Comparison of ENCODE assay signal across 30 mouse cellular contexts in genomic region chr3:86004751-86005150, GRCm38 (mm10). TPM values are rescaled to one million over a fixed set of nuclear protein-coding genes. Genes with fewer than 3 reads are reported as not detected.
"Had no signal": no experiment of that assay in that cellular context is flagged by ENCODE, and none has a peak within 500 bp of the region (broad histone marks: within the 10 kb centered on the region; RNA-seq: fewer than 3 reads in every experiment).

No protein-coding gene starts in this region.

- H3K36me3 ChIP-seq: embryonic facial prominence, embryonic 15.5 days; forebrain, embryonic 12.5 days; forebrain, embryonic 15.5 days had no signal

- H3K9ac ChIP-seq: embryonic facial prominence, embryonic 12.5 days; embryonic facial prominence, embryonic 13.5 days; embryonic facial prominence, embryonic 15.5 days; forebrain, embryonic 12.5 days; forebrain, embryonic 13.5 days; forebrain, embryonic 15.5 days; forebrain, postnatal 0 days had no signal

- H3K4me3 ChIP-seq: embryonic facial prominence, embryonic 10.5 days; embryonic facial prominence, embryonic 12.5 days; embryonic facial prominence, embryonic 13.5 days; embryonic facial prominence, embryonic 15.5 days; erythroblast, embryonic 14.5 days; forebrain, embryonic 10.5 days; forebrain, embryonic 12.5 days; forebrain, embryonic 13.5 days; forebrain, embryonic 15.5 days; gastrocnemius, adult 2 months; heart, adult 2 months; heart, embryonic 10.5 days had no signal

- H3K27ac ChIP-seq: embryonic facial prominence, embryonic 10.5 days; embryonic facial prominence, embryonic 12.5 days; embryonic facial prominence, embryonic 13.5 days; embryonic facial prominence, embryonic 15.5 days; forebrain, embryonic 10.5 days; forebrain, embryonic 12.5 days; forebrain, embryonic 13.5 days; forebrain, embryonic 15.5 days; gastrocnemius, adult 2 months; heart, adult 2 months; heart, embryonic 10.5 days had no signal

- H3K9me3 ChIP-seq: embryonic facial prominence, embryonic 13.5 days; embryonic facial prominence, embryonic 15.5 days; forebrain, embryonic 13.5 days; forebrain, embryonic 15.5 days had no signal

- H3K4me1 ChIP-seq: embryonic facial prominence, embryonic 10.5 days; embryonic facial prominence, embryonic 12.5 days; embryonic facial prominence, embryonic 15.5 days; forebrain, embryonic 10.5 days; forebrain, embryonic 12.5 days; forebrain, embryonic 13.5 days; forebrain, embryonic 15.5 days had no signal

- DNase-seq: cerebellum, postnatal 10 days; cerebellum, postnatal 14 days; cerebellum, postnatal 25 days; cerebellum, postnatal 36 days; embryo, embryonic 11 days; forebrain, postnatal 0 days; gastrocnemius, adult 2 months; gastrocnemius, postnatal 10 days; gastrocnemius, postnatal 14 days; gastrocnemius, postnatal 25 days; gastrocnemius, postnatal 36 days; heart, adult 11 months; heart, adult 18-20 months; heart, adult 2 months had no signal

RNA-seq across cellular contexts. Expression of gene Prss48, which starts 2.5 kb away (rescaled TPM):
- total RNA-seq: common myeloid progenitor, adult 5-6 weeks; forebrain, postnatal 0 days; gastrocnemius, adult 18-20 months; gastrocnemius, adult 2 months; gastrocnemius, adult 8-10 months; gastrocnemius, postnatal 10 days; gastrocnemius, postnatal 14 days; gastrocnemius, postnatal 25 days; gastrocnemius, postnatal 36 days; gastrocnemius, postnatal 4 days; granulocyte monocyte progenitor cell, adult 5-6 weeks; heart, adult 18-20 months; heart, adult 2 months; heart, adult 8-10 months had no signal
